Mouse (Mus musculus) cerebellum, adult 9-10 months (tissue): ENCODE measurements at regions not wholly inside any gene's neighbourhood (a gene's known extent, or its start where the extent isn't known, plus 50 kb on each side); places are given as distances from the start of the nearest gene placed in this dataset.
"Not testable (repeated sequence)": the region's sequence is repeated elsewhere in the genome, so short reads cannot be mapped to it uniquely, and the experiment has no call there.

Experiments used
- DNase-seq: peaks from one replicate; pipeline ENCODE4 v3.0.0; 2022

DNA sequence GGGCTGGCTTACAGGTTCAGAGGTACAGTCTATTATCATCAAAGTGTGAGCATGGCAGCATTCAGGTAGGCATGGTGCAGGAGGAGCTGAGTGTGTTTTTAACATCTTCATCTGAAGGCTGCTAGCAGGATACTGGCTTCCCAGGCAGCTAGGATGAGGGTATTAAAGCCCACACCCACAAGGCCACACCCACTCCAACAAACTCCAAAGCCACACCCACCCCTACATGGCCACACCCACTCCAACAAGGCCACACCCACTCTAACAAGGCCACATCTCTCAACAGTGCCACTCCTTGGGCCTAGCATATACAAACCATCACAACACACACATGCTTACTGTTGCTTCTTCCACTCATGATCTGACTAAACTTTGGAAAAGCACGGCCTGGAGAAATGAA, 172.5 kb downstream of the Msrb3 start:
- DNase-seq, result no peak

DNA sequence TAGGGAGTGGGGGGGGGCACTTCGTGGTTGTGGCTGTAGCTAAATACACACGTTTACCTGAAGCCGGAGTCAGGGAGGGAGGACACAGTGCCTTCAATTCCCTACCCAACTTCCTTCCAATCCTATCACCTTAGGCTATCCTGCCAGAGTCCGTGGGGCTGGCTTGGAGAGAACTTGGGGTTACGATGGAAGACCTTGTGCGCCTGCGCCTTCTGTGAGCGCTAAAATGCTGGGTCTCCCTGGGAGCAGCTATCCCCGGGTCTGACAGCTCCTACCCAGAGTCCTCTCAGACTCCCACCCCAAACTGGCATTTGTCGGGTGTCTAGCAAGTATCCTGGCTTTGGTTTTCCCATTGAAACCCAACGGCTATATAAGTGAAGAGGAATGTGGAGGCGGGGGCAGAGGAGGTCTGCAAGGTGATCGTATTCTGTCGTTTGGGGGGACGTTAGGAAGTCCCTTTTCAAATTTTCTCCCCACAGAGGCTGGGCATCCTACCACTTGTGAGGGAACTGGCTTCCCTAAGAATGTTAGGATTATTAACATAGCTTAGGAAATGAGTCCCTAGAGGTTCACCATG, 176.9 kb downstream of the Msrb3 start:
- no peak for DNase-seq

DNA sequence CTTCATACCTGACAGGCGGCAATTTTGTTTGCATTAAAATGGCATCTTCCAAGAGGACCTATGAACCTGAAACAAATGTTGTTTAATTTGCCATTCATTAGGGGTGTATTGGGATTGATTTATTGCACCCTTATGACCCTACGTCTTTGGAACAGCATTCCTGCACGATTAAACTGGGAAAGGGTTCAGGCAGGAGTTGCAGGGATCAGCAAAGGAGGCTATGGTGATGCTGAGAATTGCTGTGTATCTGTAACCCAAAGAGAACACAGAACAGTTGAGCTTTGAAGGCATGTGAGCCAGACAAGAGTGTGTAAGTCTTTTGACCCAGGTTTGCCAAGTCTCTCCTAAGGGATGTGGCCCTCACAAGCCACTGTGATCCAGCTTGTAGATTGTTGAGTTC, 177.9 kb downstream of the Msrb3 start:
- no peak for DNase-seq

DNA sequence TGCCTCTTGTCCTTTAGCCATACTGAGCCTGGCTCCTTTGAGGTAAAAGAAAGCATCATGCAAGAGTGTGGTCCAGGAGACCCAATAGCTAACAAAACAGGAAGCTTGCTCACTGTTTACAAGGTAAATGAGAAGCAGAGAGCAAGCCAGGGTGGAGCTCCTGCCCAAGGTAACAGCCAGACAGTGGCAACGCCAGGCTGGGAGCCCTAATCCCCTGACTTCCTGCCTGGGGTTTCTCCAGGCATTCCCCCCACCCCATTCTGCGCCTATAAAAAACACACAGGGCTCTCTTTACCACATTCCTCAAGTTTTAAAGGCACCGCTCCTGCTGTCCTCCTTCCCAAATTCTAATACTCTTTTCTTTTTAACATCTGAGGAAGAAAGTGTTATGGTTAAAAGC, 178.8 kb downstream of the Msrb3 start:
- DNase-seq, result no peak

DNA sequence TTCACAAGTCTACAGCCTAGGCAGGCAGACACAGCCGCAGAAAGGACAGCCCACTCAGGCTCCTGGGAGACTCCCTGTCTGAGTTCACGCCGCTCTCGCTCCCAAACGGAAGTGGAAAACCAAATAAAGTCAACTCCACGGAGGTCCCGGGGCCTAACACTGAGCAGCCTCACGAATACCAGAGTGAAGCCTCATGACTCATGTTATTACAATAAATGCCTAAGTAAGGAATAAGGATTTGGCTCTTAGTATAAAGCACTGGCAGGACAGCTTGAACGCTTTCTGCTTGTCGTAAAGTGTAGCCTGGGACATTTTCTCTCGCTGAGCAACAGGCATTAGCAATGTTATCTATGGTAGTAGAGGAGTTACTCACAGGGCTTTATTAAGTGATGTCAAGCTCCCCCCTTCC, 181.7 kb downstream of the Msrb3 start:
- no peak for DNase-seq

DNA sequence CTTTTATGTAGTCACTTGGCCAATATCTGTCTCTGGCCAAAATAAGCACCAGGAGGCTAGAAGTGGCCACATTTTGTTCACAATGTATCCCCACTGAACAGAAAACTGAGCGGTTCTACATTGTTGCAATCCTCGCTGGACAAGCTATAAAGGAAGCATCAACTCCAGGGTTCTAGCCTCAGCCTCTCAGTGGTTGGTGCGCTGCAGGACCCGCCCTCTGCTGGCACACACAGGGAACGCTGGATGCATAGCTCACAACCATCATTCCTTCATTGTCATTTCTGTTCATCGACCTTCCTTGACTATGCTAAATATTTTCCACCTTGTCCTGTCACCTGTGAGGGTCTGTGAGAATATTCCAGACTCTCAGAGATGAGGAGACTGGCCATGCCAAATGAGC, 182.5 kb downstream of the Msrb3 start:
- no peak for DNase-seq

DNA sequence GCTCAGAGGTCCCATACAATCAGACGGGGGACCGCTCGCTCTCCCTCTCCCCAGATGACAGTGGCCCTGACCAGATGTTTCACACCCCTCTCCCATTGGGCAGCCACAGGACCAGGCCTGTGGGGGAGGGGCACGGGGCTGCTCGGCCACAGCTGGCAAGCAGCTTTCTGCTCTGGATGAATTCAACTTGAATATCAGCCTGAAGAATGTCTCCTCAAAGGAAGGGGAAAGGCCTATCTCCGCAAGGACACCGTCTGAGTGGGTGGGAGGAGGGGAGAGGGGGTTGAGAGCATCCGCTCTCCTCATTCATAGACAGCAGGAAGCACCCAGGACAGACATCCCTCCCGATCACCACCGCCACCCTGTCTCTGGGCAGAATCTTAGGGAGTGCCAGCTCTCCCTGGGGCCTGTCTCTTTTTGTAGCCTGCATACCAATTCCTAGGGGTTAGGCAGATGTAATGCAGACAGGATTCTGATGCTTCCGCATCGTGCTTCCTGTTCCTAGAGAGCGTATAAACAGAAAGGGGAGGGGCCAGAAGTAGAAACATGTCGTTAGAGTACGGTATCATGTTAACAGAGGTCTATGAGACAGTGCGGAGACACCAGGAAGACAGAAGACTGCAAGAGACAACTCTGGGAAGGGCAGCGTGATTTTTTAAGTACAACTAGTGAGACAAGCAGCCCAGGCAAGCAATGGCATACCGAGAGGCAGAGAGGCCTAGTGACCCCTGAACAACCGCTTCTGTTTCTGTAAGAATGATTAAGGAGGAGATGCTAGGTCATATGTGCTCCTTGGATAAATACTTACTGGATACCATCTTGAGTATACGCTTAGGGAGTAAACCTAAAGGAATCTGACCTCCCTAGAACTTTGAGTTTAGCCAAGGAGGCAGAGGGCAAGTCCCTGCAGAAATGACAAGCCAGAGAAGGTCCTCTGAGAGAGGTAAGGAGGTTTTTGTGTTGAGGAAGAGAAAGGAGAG, 190.8 kb downstream of the Msrb3 start:
- no peak for DNase-seq

DNA sequence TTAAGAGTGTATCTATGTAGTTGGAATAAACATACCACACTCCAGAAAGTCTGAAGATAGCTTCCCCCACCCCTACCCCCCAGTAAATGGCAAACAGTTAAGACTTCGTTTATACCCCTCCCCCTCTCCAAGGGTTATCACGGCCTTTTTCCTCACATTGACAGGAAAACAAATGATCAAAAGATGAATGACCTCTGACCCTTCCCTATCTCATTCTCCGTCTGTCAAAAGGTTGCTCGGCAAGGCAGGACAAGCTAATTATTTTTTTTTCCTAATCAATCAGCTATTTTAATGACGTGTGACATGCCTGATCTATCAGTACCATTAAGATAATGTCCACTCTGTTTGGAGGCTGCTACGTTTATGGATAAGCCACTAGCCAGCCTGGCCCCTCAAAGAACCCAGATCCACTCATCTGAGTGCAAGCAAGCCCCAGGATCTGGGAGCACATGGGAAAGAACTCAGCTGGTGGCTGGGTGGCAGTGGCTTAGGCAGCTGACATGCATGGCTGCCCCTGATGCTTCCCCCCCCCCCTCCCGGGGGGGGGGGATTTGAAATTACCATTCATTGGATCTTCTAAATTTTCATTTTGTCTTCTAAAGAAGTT, 192.1 kb downstream of the Msrb3 start:
- no peak for DNase-seq

DNA sequence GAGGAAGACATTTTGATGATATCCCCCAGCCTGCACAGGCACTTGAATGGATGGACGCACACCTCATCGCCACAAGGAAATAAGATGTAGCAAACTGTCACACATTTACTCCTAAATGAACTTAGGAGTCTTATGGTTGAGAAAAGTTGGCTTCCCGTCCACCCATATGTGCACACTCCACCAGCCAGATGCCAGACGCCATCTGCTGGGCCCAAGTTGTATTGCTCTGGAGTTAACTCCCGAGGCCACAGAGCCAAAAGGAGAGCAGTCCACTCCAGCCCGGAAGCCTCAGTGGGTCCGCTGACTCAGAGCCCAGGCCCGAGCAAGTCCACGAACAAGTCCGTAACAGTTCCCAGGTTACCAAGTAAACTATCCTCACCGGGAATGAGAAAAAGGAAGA, 197.1 kb downstream of the Msrb3 start:
- DNase-seq, result peak; percentile 59

DNA sequence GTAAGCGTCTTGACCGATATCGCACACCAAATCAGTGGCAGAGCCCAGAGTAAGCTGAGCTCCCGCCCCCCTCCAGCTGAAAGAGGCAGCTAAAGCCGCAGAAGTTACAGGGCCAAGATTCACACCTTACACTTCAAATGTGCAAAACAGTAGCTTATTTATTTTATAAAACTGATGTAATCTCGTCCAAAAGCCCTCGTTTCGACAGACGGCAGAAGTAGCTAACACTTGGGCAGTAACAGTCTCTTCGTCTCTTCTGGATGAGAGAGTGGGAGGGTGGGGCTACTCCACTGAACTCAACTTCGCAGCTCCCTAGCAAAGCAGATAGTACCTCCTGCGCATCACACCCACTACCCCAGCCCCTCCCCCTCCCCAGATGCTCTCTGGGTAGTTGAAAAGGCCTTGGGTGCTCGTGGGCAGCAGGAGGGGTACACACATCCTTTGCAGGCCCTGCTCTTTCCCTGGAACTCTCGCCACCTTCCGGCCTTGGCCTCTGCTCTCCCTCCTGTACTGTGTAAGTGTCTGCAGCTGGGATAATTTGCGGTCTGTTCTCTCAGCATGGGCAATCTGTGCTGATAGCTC, 201.5 kb downstream of the Msrb3 start:
- DNase-seq, result no peak

DNA sequence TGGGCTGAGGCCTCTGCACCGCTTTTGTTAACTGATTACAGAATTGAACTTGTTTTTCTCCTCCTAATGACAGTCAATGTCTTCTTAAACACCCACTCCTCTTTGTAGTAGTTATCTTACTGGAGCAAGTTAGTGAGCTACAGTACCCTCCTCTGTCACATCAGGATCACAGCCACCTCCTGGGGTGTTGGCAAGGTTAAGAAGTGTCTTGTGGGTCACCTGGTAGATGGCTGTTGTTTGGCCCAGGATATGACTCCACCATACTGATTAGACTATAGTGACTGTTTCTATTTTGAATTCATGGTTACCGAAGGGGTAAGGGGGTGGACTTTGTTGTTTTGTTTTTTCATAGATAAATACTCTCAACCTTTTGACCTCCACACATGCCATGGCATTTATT, 202.4 kb downstream of the Msrb3 start:
- DNase-seq, result no peak

DNA sequence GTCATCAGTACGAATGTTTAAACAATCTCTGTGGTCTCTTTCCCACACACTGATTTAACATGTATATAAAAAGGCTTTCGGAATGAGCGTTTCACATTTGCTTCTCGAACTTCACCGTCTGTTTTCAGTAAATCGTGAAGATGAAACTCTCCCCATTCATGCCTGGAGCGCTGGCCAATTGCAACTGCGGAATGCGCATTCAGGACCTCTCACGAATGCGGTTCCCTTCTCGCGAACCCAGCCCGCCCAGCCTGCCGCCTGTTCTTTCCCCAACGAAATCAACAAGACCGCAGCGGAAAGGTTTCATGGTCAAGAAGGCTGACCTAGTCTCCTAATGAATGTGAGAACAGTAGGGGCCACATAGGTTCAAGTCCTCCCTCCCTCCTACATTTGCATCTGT, 204.4 kb downstream of the Msrb3 start:
- no peak for DNase-seq

DNA sequence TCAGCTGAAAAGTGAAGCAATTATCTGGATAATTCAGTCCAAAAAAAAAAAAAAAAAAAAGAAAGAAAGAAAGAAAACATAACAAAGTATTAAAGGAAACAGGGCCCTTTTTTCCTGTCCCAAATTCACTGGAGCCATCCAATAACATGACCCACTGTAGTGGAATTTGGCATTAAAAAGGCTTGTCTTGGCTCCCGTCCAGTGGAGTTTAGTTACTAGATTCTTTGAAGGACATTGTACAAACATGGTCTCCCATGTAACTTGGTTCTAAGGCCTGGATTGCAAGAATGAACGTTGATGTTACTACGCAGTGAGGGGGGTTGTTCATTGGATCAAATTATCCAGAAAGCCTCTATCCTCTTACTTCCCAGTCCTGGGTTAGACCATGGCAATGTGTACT, 207.4 kb downstream of the Msrb3 start:
- no peak for DNase-seq

DNA sequence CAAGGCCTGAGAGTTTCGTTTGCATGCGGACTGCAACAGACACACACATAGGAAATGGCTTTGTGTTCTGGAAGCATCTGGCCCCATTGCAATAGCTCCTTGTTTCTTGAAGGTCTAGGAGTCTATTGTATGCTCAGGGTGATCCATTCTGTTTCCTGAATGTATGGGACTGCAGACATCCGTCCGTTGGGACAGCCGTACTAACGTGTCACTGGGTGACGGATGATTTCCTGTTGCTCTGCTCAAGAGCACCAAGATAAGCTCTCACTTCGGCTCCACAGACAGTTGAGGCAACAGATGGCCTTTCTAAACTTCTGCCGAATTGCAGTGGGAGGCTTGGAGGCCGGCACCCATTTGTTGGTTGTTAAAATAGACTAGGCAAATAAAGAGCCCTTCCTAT, 209.9 kb upstream of the Hmga2 start:
- DNase-seq, result no peak

DNA sequence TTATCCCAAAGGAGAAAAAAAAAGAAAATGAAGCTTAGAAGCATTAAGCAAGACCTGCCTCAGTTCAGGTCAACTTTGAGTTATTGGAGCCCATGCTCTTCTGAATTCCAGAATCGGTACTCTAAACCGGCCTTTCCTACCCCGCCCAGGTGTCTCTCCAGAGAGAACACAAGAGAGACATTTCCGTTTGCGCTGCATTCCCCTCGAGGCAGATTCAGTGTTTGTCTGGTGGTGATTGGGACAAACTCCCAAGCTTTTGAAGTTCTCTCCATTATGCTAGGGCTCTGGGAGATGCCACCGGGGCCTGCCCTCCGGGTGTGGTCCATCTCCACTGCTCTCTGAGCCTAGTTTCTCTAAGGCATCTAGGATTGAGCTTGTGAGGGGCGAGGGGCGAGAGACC, 205.8 kb upstream of the Hmga2 start:
- no peak for DNase-seq

DNA sequence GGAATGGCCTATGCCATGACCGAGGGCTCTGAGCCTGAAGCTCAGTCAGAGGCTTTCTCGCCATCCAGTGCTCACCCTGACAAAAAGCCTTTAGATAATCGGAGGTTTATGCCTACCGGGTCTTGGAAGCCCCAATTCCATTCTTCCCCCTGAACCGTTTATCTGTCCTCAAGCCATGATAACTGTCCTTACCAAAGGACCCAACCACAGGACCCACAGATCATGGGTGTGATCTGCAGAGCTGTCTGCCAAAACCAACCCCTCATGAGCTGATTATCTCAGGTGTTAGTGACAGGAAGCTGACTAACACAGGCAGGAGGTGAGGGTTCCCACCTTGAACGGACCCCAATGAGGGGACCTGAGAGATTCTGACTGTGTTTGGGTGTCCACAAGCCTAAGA, 203.7 kb upstream of the Hmga2 start:
- no peak for DNase-seq

DNA sequence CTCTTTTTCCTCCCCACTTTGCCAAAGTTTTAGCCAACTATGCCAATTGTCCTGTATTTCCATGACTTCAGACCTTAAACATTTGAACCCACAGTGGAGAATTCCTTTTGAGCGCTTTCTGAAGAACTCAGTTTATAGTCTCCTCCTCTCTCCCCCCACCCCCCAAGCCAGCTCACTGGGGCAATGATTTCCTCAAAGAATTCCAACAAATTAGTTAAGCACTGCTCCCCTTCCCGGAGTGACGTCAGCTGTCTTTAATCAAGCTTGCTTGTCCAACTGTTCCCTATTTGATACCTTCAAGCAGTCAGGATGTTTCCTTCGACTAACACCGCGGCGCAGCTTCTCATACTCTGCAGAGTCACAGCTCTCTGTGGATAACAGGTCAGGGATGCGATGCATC, 202.0 kb upstream of the Hmga2 start:
- no peak for DNase-seq

DNA sequence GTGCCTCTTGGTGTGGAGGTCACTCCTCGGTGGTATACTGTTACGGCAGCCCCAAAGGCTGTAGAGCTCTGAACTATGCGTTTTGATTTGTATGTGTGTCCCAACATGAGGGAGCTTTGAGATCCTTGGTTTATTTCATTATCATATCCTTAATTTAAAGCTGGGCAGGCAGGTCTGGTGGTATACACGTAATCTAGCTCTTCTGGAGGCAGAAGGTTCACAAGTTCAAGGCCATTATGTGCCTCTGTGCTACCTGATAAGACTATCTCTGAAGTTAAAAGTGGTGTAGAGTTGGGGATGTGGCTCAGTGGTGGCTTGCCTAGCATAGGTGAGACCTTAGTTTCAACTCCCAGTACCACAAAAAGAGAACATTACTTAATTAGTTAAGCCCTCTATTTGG, 199.1 kb upstream of the Hmga2 start:
- DNase-seq, result no peak

DNA sequence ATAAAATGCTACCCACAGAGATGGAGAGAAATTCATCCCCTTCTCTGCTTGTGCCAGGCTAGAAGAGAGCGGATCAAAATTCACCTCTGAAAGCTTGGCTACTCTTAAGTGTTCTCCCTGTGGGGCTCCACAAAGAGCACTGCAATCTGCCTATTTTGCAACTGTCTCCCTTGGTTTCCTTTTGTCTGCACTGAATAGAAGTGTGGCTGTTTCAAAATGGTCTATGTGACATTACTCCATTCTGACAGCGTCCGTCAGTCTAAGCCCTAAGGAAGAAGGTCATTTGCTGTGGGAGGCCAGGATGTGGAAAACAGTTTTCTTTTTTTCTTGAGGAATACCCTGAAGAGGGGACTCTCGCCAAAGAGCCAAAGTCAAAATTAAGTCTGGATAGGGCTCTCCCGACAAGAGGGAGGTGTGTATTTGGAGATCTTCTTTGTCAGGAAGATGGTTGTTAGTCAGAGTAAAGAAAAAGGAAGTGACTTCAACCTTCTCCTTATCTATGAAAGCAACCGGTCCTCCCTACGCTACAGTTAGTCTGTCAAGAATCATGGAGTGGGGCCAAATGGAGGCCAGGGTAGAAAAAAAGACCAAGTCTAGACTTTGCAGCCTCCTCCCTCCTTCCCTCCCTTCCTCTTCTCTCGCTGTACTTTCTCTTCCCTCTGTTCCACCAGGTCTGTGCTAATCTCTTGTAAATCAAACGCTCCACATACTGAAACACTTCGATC, 198.2 kb upstream of the Hmga2 start:
- DNase-seq, result no peak

DNA sequence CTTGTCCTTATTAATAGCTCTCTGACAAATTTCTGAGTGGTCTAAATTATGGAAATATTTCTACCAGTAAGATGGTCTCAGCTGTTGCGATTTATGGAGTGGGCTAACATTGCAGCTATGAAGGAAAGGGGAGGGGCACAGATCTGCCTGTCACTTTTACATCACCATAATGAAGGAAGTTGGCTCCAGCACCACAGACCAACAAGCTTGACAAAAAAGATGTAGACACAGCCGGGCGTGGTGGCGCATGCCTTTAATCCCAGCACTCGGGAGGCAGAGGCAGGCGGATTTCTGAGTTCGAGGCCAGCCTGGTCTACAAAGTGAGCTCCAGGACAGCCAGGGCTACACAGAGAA, 191.4 kb upstream of the Hmga2 start:
- not testable (repeated sequence) for DNase-seq

DNA sequence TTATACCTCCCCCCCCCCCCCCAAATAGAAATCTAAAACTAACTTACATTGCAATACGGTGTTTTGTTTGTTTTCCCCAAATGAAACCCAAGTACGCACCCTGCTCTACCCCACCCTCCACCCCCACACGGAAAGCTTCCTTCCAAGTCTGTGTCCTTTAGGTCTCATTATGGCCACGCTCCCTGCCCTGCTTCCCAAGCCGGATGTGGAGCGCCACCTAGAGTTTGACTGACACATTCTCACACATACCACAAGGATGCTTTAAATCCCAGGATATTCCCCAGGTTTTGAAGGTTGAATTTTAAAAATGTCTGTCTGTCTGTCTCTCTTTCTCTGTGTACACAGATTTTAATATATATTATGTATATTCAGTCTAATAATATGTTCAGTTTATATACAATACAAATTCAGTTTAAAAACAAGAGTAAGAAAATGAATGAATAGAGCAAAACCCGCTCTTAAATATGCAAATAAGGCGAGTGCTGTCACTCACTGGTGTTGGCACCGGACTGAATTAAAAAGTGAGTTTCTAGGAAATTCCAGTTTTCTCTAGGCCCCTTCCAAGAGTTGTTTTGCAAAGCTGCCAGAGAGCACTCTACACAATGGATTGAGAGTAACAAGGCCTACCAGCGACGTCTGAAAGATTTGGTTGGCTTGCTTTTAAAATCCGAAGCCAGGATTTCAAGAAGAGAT, 190.9 kb upstream of the Hmga2 start:
- DNase-seq, result peak; percentile 29

DNA sequence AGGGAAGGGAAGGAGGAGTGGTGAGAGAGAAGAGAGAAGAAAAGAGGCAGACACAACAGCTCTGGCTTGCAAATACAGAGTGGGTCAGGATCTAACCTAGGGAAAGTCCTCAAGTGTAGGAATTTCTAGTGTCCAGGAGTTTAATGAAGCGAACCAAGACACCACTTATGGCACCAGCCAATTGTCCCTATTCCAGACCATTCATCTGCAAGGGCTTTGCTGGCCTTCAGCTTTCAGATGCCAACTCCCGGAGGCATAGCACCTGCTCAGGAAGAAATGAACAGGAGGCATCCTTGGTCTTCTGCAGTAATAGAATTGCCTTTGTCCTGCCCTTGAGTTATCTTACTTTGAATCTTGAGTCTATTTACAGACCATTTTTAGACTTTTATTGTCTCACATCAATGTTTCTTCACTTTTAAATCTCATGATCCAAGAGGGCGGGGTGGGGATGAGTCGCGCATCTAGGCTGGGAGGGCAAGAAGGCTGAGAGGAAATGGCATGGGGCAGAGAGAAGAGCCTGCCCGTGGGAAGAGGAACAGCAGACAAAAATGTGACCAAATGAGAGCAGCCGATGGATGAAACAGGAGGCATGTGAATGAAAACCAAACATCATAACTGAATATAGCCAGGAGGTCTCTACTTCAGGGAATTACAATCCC, 190.1 kb upstream of the Hmga2 start:
- peak; percentile 41 for DNase-seq
